Mouse (Mus musculus) small intestine, adult 2 months (tissue): ENCODE measurements around the gene Slc7a3. TPM values are rescaled to one million over a fixed set of nuclear protein-coding genes. Genes with fewer than 3 reads are reported as not detected.
"Not testable (repeated sequence)": the region's sequence is repeated elsewhere in the genome, so short reads cannot be mapped to it uniquely, and the experiment has no call there.

Experiments
- H3K27ac ChIP-seq: fragments of 200-500 bp; 2 replicates; pipeline ENCODE4 v1.5.1; 2012; ENCODE audit warnings: low read depth, low read length, control low read depth, inconsistent platforms; ENCODE audit not compliant: insufficient read depth
- H3K27me3 ChIP-seq: fragments of 200-500 bp; 2 replicates; pipeline ENCODE4 v1.6.1; 2012; ENCODE audit warnings: mild to moderate bottlenecking, moderate library complexity, low read length, inconsistent platforms; ENCODE audit not compliant: control insufficient read depth, insufficient read depth
- H3K36me3 ChIP-seq: fragments of 200-500 bp; 2 replicates; pipeline ENCODE4 v1.6.1; 2012; ENCODE audit warnings: mild to moderate bottlenecking, low read length, control low read depth, inconsistent platforms; ENCODE audit not compliant: control insufficient read depth, insufficient read depth
- H3K4me1 ChIP-seq: fragments of 200-500 bp; 2 replicates; pipeline ENCODE4 v1.6.1; 2012; ENCODE audit warnings: low read length, inconsistent platforms, mixed read lengths; ENCODE audit not compliant: control insufficient read depth, insufficient read depth, insufficient read length
- H3K4me3 ChIP-seq: fragments of 200-500 bp; 2 replicates; pipeline ENCODE4 v1.5.1; 2012; ENCODE audit warnings: low read depth, mild to moderate bottlenecking, control low read depth, inconsistent platforms, low read length, moderate library complexity
- CTCF ChIP-seq: fragments of 200-500 bp; IDR thresholded peaks from 2 replicates; pipeline ENCODE4 v1.5.1; 2012; ENCODE audit warnings: low read depth, mild to moderate bottlenecking, control low read depth, inconsistent platforms, low read length, moderate library complexity, mixed read lengths; ENCODE audit not compliant: insufficient replicate concordance, insufficient read length; ENCODE audit errors: extremely low read depth
- POLR2A ChIP-seq: fragments of 200-500 bp; IDR thresholded peaks from 2 replicates; pipeline ENCODE4 v1.6.1; 2012; ENCODE audit warnings: low read depth, mild to moderate bottlenecking, control low read depth, inconsistent platforms, low read length, moderate library complexity
- WGBS: fragments of 180-500 bp; shearing (Covaris S2); methylation state at CpG from one replicate; pipeline ENCODE4 v1.1.7; 2018; 5-methylcytosine and 5-hydroxymethylcytosine counted together
- polyA plus RNA-seq: library from polyadenylated mRNA; depleted of rRNA; stranded (reverse); fragments of >200 nt; gene quantifications from 2 replicates; pipeline ENCODE4 v1.2.3, GENCODE M21; 2012; rRNA removed

Gene Slc7a3
- polyA plus RNA-seq, result 0.85 and 2.1 TPM in 2 replicates

GRCm38 (mm10) chrX:101085920-101086319 lies at the start of gene Slc7a3:
TSS of gene Slc7a3 (minus strand) at chrX:101086020.
- TF ChIP-seq POLR2A, result no peak
- TF ChIP-seq CTCF, result no peak
- H3K4me1 ChIP-seq, result no peaks in the 10 kb centered on the region
- peaks cover 2% of the 10 kb centered on the region; the same call in 1 of the 2 replicates for H3K27me3 ChIP-seq
- H3K4me3 ChIP-seq, result no peak within 1 kb of the TSS
- WGBS, result 36% methylated on average over 11 of the region's 11 CpGs
- H3K27ac ChIP-seq, result no peak within 1 kb of the TSS
- H3K36me3 ChIP-seq, result no peaks in the 10 kb centered on the region

GRCm38 (mm10) chrX:101131992-101132791 lies 46.4 kb upstream of the Slc7a3 start:
- WGBS, result 31% methylated on average over 12 of the region's 12 CpGs
- Histone ChIP-seq H3K4me3 (no peak overlapping the region), H3K4me1 (no peaks in the 10 kb centered on the region), H3K36me3 (no peaks in the 10 kb centered on the region), H3K27me3 (no peaks in the 10 kb centered on the region), H3K27ac (no peak overlapping the region; the same call in 1 of the 2 replicates)
- TF ChIP-seq CTCF, result no peak
- no peak for TF ChIP-seq POLR2A

GRCm38 (mm10) chrX:101131001-101131400 lies 45.2 kb upstream of the Slc7a3 start:
- no peaks in the 10 kb centered on the region for H3K27me3 ChIP-seq
- no peak overlapping the region for H3K4me3 ChIP-seq
- H3K36me3 ChIP-seq, result no peaks in the 10 kb centered on the region
- no peaks in the 10 kb centered on the region for H3K4me1 ChIP-seq
- TF ChIP-seq CTCF (no peak), POLR2A (no peak)
- 25% methylated on average over 7 of the region's 7 CpGs for WGBS
- H3K27ac ChIP-seq, result no peak overlapping the region

- no peak overlapping the region for H3K27ac ChIP-seq
- 64% methylated on average over 2 of the region's 2 CpGs for WGBS
- TF ChIP-seq POLR2A, result no peak
- no peak for TF ChIP-seq CTCF
- H3K4me3 ChIP-seq, result no peak overlapping the region
- H3K27me3 ChIP-seq, result no peaks in the 10 kb centered on the region
- H3K4me1 ChIP-seq, result no peaks in the 10 kb centered on the region
- H3K36me3 ChIP-seq, result no peaks in the 10 kb centered on the region
These were observed 42.7 kb upstream of the Slc7a3 start for GRCm38 (mm10) chrX:101128559-101128958.

GRCm38 (mm10) chrX:101126977-101127376 lies 41.2 kb upstream of the Slc7a3 start:
- Histone ChIP-seq H3K27me3 (no peaks in the 10 kb centered on the region), H3K27ac (no peak overlapping the region), H3K4me3 (no peak overlapping the region), H3K4me1 (no peaks in the 10 kb centered on the region), H3K36me3 (no peaks in the 10 kb centered on the region)
- WGBS, result 17% methylated on average over 2 of the region's 2 CpGs
- TF ChIP-seq CTCF (no peak), POLR2A (no peak)

- H3K27ac ChIP-seq, result no peak overlapping the region
- TF ChIP-seq POLR2A (no peak), CTCF (no peak)
- no peaks in the 10 kb centered on the region for H3K27me3 ChIP-seq
- H3K4me3 ChIP-seq, result no peak overlapping the region
- H3K36me3 ChIP-seq, result no peaks in the 10 kb centered on the region
- WGBS, result 45% methylated on average over 7 of the region's 7 CpGs
- no peaks in the 10 kb centered on the region for H3K4me1 ChIP-seq
These were observed 40.7 kb upstream of the Slc7a3 start for GRCm38 (mm10) chrX:101126474-101126955.

- H3K4me3 ChIP-seq, result no peak overlapping the region
- WGBS, result 30% methylated on average over 1 of the region's 1 CpGs
These were observed 34.7 kb upstream of the Slc7a3 start for GRCm38 (mm10) chrX:101120546-101120945.

GRCm38 (mm10) chrX:101085211-101085610 lies 609 bp downstream of the Slc7a3 start:
- H3K4me3 ChIP-seq, result not testable (repeated sequence)

More at GRCm38 (mm10) chrX:101120546-101120945, 34.7 kb upstream of the Slc7a3 start:
- TF ChIP-seq CTCF, result no peak
- no peak for TF ChIP-seq POLR2A
- no peaks in the 10 kb centered on the region for H3K36me3 ChIP-seq
- no peaks in the 10 kb centered on the region for H3K4me1 ChIP-seq
- H3K27me3 ChIP-seq, result no peaks in the 10 kb centered on the region
- no peak overlapping the region for H3K27ac ChIP-seq

More at GRCm38 (mm10) chrX:101085211-101085610, 609 bp downstream of the Slc7a3 start:
- H3K27ac ChIP-seq, H3K4me1 ChIP-seq, H3K27me3 ChIP-seq, H3K36me3 ChIP-seq: not testable (repeated sequence)
- WGBS, result 13% methylated on average over 9 of the region's 9 CpGs
